In genomic region chr2:32163057-32163456, GRCm38 (mm10) we compare ENCODE assay signal across 24 mouse cellular contexts. TPM values are rescaled to one million over a fixed set of nuclear protein-coding genes. Genes with fewer than 3 reads are reported as not detected.
DNase-seq lines count a peak whose midpoint lies in the region; ATAC-seq and TF ChIP-seq lines count a peak whose summit lies in the region.
"Had no signal": no experiment of that assay in that cellular context is flagged by ENCODE, and none has a peak within 500 bp of the region (broad histone marks: within the 10 kb centered on the region; RNA-seq: fewer than 3 reads in every experiment).

No protein-coding gene starts in this region.

- no peaks in the 10 kb centered on the region for H3K27me3 ChIP-seq in ES-Bruce4 (ENCODE audit: control insufficient read depth, insufficient read depth, low read length, poor library complexity, severe bottlenecking)
- H3K27me3 ChIP-seq in liver, embryonic 12.5 days (replicated peaks), result no peaks in the 10 kb centered on the region
- H3K27me3 ChIP-seq: embryonic facial prominence, embryonic 13.5 days; forebrain, embryonic 12.5 days; heart, embryonic 15.5 days; hindbrain, embryonic 13.5 days had no signal

- intact Hi-C loops in gastrocnemius, adult 2 months (cut with DNase I), result no loop called here
- intact Hi-C loops in gastrocnemius, postnatal 14 days (cut with DNase I; ENCODE audit: low total_unique reads), result no loop called here

- no peak overlapping the region for H3K4me3 ChIP-seq in gastrocnemius, adult 2 months
- H3K4me3 ChIP-seq in ES-Bruce4 (ENCODE audit: low read depth, low read length), result peak overlapping the region; percentile 42
- H3K4me3 ChIP-seq in liver, embryonic 12.5 days, result no peak overlapping the region
- H3K4me3 ChIP-seq in layer of hippocampus, adult 2 months, result no peak overlapping the region
- H3K4me3 ChIP-seq: embryonic facial prominence, embryonic 13.5 days; forebrain, embryonic 12.5 days; heart, embryonic 15.5 days; hindbrain, embryonic 13.5 days had no signal

- no peak overlapping the region for H3K4me2 ChIP-seq in liver, embryonic 12.5 days
- H3K4me2 ChIP-seq: embryonic facial prominence, embryonic 13.5 days; forebrain, embryonic 12.5 days; heart, embryonic 11.5 days; heart, embryonic 15.5 days; hindbrain, embryonic 13.5 days had no signal

- peak overlapping the region; percentile 78 for H3K9ac ChIP-seq in ES-Bruce4 (ENCODE audit: low read depth, poor library complexity, severe bottlenecking)
- no peak overlapping the region for H3K9ac ChIP-seq in liver, embryonic 12.5 days
- H3K9ac ChIP-seq: embryonic facial prominence, embryonic 13.5 days; forebrain, embryonic 12.5 days; forebrain, postnatal 0 days; heart, embryonic 15.5 days; hindbrain, embryonic 13.5 days had no signal

- H3K4me1 ChIP-seq in ES-Bruce4 (ENCODE audit: control insufficient read depth, insufficient read depth, low read length), result peaks cover 7% of the 10 kb centered on the region
- H3K4me1 ChIP-seq in liver, embryonic 12.5 days, result peaks cover 94% of the 10 kb centered on the region

- no peaks in the 10 kb centered on the region for H3K36me3 ChIP-seq in ES-Bruce4 (ENCODE audit: control insufficient read depth, insufficient read depth, low read length, poor library complexity, severe bottlenecking)
- H3K36me3 ChIP-seq in liver, embryonic 12.5 days, result peaks cover 14% of the 10 kb centered on the region
- H3K36me3 ChIP-seq: heart, embryonic 15.5 days had no signal

- ATAC-seq in liver, embryonic 12.5 days, result no peak
- ATAC-seq: activated CD4-positive, CD25-positive, alpha-beta regulatory T cell, adult 4 months; CD4-positive, CD25-positive, alpha-beta regulatory T cell, adult 4 months; forebrain, postnatal 0 days; hindbrain, postnatal 0 days had no signal

- DNase-seq in gastrocnemius, adult 2 months, result no peak
- DNase-seq in gastrocnemius, postnatal 14 days, result no peak
- DNase-seq in left cerebral cortex, adult 18-20 months (ENCODE audit: low spot score in 2 of 2), result no peak
- DNase-seq in layer of hippocampus, adult 8-10 months (ENCODE audit: low spot score in 2 of 2), result no peak
- no peak for DNase-seq in layer of hippocampus, adult 2 months (ENCODE audit: low spot score in 2 of 2)
- DNase-seq: adrenal gland, postnatal 14 days; B cell, adult 2 months; cerebellum, adult 18-20 months; cerebellum, adult 9-11 months; cerebellum, postnatal 36 days; forebrain, postnatal 0 days; gastrocnemius, postnatal 36 days; heart, adult 18-20 months; heart, postnatal 14 days had no signal

- TF ChIP-seq CTCF in gastrocnemius, adult 2 months (IDR thresholded peaks at IDR 0.05), result no peak
- no peak for TF ChIP-seq CTCF in ES-Bruce4 (IDR thresholded peaks at IDR 0.05; ENCODE audit: low read depth, low read length)
- no peak for TF ChIP-seq CTCF in layer of hippocampus, adult 2 months (conservative IDR thresholded peaks at IDR 0.05)

- H3K9me3 ChIP-seq in ES-Bruce4 (replicated peaks; ENCODE audit: control insufficient read depth, insufficient read depth, low read length, poor library complexity, severe bottlenecking), result no peaks in the 10 kb centered on the region
- no peaks in the 10 kb centered on the region for H3K9me3 ChIP-seq in liver, embryonic 12.5 days (replicated peaks)
- H3K9me3 ChIP-seq: embryonic facial prominence, embryonic 13.5 days; forebrain, embryonic 12.5 days; heart, embryonic 15.5 days; hindbrain, embryonic 13.5 days had no signal

- 65% methylated on average over 3 of the region's 3 CpGs for WGBS in liver, embryonic 12.5 days (ENCODE audit: insufficient replicate concordance)

- no peak for TF ChIP-seq EP300 in ES-Bruce4 (IDR thresholded peaks at IDR 0.05; ENCODE audit: insufficient read depth, low read depth, low read length)

- TF ChIP-seq POLR2A in ES-Bruce4 (IDR thresholded peaks at IDR 0.05; ENCODE audit: insufficient read depth, low read length), result no peak

- peak overlapping the region; percentile 31; the same call in 1 of the 2 replicates for H3K27ac ChIP-seq in gastrocnemius, adult 2 months
- peak overlapping the region; percentile 97 for H3K27ac ChIP-seq in ES-Bruce4 (ENCODE audit: insufficient read depth, low read length)
- H3K27ac ChIP-seq in liver, embryonic 12.5 days, result 0 out of 2 replicates have a peak overlapping the region, but pooled peaks have one; percentile 30
- H3K27ac ChIP-seq in layer of hippocampus, adult 2 months, result no peak overlapping the region
- H3K27ac ChIP-seq: embryonic facial prominence, embryonic 13.5 days; forebrain, embryonic 12.5 days; heart, embryonic 15.5 days; hindbrain, embryonic 13.5 days; hindbrain, postnatal 0 days had no signal

RNA-seq across cellular contexts. Expression of gene Prrc2b, which starts 12.2 kb away (rescaled TPM):
- total RNA-seq in gastrocnemius, adult 2 months (2021), result 10 to 100 TPM; 76.4 to 86.9 TPM
- total RNA-seq in gastrocnemius, postnatal 14 days (2021), result 10 to 100 TPM; 79.2 to 83.9 TPM
- 106 and 112 TPM in 2 replicates for polyA plus RNA-seq in ES-Bruce4 (2011; ENCODE audit: insufficient read depth, insufficient read length, low read depth, missing spikeins)
- 20.8 and 23.6 TPM in 2 replicates for polyA plus RNA-seq in liver, embryonic 12.5 days (2016; fragmentation: Nextera tagmentation; extraction: Ambion mirVana)
- 100 to 1,000 TPM; 259 to 266 TPM for total RNA-seq in left cerebral cortex, adult 18-20 months (2021)
- total RNA-seq in layer of hippocampus, adult 8-10 months (2022), result 100 to 1,000 TPM; 266 to 288 (median 278) TPM
- total RNA-seq in layer of hippocampus, adult 2 months (2021), result 100 to 1,000 TPM; 288 to 305 TPM
